Mouse (Mus musculus): ENCODE measurements around the gene Sppl2b.

DNA sequence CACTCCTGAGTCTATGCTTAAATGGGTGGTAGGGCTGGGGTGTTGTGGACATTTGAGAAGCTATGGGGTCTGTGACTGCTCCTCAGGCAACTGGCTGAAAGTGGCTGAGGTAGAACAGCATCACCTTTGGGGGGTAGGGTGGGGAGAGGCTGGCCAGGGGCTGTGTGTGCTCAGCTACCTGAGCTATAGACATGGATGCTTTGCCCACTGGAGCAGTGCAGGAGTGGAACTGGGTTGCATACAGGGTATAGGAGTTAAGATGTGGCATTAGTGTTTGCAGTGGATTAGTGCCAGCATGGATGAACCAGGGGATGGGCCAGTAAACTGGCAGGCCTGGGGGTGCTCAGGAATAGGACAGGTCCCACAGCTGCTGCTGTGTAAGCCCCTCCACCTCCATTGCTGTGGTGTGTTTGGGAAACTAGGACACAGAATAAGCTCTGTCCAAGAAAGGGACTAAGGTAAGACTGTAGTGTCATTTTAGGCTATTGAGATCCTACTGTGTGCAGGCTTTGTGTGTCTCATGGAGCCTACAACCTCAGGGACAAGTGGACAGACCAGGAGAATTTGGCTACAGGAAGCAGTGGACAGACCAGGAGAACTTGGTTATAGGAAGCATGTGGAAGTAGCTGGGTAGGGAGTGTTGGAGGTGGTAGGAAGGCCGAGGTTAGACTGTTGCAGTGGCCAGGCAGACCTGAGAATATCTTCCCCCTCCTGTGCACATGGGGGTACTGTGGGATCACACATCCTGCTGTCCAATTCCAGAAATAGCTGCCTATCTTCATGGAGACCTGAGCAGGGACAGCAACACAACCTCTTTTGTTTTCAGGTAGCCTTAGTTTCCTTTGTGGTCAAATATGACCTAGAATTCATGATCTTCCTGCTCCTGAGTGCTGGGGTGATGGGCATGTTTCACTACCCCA lies 25.5 kb upstream of the Sppl2b start:
- TF ChIP-seq POLR2A (IDR thresholded peaks at IDR 0.05; ENCODE audit: low read depth, low read length) (no peak), CTCF (conservative IDR thresholded peaks at IDR 0.05; ENCODE audit: insufficient read depth, insufficient read length, low read depth, low read length) (no peak)
